ENCODE assay signal across 19 mouse cellular contexts in the genomic region with DNA sequence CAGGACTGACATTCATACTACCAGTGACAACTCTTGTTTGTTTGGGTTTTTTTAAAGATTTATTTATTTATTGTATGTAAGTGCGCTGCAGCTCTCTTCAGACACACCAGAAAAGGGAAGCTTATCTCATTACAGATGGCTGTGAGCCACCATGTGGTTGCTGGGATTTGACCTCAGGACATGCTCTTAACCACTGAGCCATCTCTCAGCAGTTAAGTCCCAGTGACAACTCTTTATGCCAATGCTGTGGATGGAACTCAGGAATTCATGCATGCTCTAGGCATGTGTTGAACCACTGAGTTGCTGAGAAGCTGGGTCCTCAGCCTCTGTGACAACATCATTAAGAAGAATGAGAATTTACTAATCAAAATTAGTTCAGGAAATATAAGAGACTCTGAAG. TPM values are rescaled to one million over a fixed set of nuclear protein-coding genes. Genes with fewer than 3 reads are reported as not detected.
DNase-seq lines count a peak whose midpoint lies in the region; ATAC-seq lines count a peak whose summit lies in the region.
"Had no signal": no experiment of that assay in that cellular context is flagged by ENCODE, and none has a peak within 500 bp of the region (broad histone marks: within the 10 kb centered on the region; RNA-seq: fewer than 3 reads in every experiment).

No protein-coding gene starts in this region.

- ATAC-seq in granulocyte monocyte progenitor cell, adult 5-6 weeks (replicated peaks; ENCODE audit: poor library complexity, severe bottlenecking): 0 out of 2 replicates have a peak, but pooled peaks have one; percentile 14
- ATAC-seq in megakaryocyte progenitor cell, adult 5-6 weeks (replicated peaks; ENCODE audit: poor library complexity): peak; percentile 64
- ATAC-seq: forebrain, embryonic 14.5 days; forebrain, embryonic 16.5 days had no signal

- intact Hi-C loops in heart, postnatal 14 days (cut with DNase I): no loop called here

- DNase-seq in 416B (ENCODE audit: low read depth): peak; percentile 39
- no peak for DNase-seq in cerebellum, postnatal 10 days
- no peak for DNase-seq in heart, postnatal 14 days
- DNase-seq: adrenal gland, adult 2 months; adrenal gland, postnatal 10 days; adrenal gland, postnatal 25 days; cerebellum, adult 11 months; cerebellum, adult 18-20 months; cerebellum, adult 8-10 months; cerebellum, adult 9-11 months; cerebellum, postnatal 25 days; embryo, embryonic 11 days had no signal

RNA-seq across cellular contexts. Expression of gene Arhgef5, which starts 12.4 kb away (rescaled TPM):
- 2.0 and 2.5 TPM in 2 replicates for total RNA-seq in granulocyte monocyte progenitor cell, adult 5-6 weeks (2014; fragmentation: Nextera tagmentation)
- total RNA-seq in granulocyte monocyte progenitor cell, adult 5-6 weeks (2017): 1.4 and 2.2 TPM in 2 replicates
- total RNA-seq in megakaryocyte progenitor cell, adult 5-6 weeks (2015): 1.4 and 1.8 TPM in 2 replicates
- total RNA-seq in megakaryocyte progenitor cell, adult 5-6 weeks (2017): 1.5 and 2.5 TPM in 2 replicates
- 10 to 100 TPM; 15.1 to 16.0 TPM for total RNA-seq in heart, postnatal 14 days (2021)
- total RNA-seq: MEL had no signal

RNA-seq across cellular contexts. Expression of gene Olfr47, which starts 21.7 kb away (rescaled TPM):
- total RNA-seq in granulocyte monocyte progenitor cell, adult 5-6 weeks (2014; fragmentation: Nextera tagmentation): not detected in 2 replicates
- not detected in 2 replicates for total RNA-seq in granulocyte monocyte progenitor cell, adult 5-6 weeks (2017)
- total RNA-seq in megakaryocyte progenitor cell, adult 5-6 weeks (2015): not detected in 2 replicates
- total RNA-seq in megakaryocyte progenitor cell, adult 5-6 weeks (2017): not detected in 2 replicates
- total RNA-seq in heart, postnatal 14 days (2021): not detected
- total RNA-seq: adrenal gland, adult 2 months; adrenal gland, postnatal 10 days; adrenal gland, postnatal 25 days; adrenal gland, postnatal 4 days; ES-E14; MEL had no signal

RNA-seq across cellular contexts. Expression of gene Olfr434, which starts 40.2 kb away (rescaled TPM):
- total RNA-seq in granulocyte monocyte progenitor cell, adult 5-6 weeks (2014; fragmentation: Nextera tagmentation): not detected in 2 replicates
- total RNA-seq in granulocyte monocyte progenitor cell, adult 5-6 weeks (2017): not detected in 2 replicates
- not detected in 2 replicates for total RNA-seq in megakaryocyte progenitor cell, adult 5-6 weeks (2015)
- not detected in 2 replicates for total RNA-seq in megakaryocyte progenitor cell, adult 5-6 weeks (2017)
- not detected for total RNA-seq in heart, postnatal 14 days (2021)
- total RNA-seq: adrenal gland, adult 2 months; adrenal gland, postnatal 10 days; adrenal gland, postnatal 25 days; adrenal gland, postnatal 4 days; ES-E14; MEL had no signal

RNA-seq across cellular contexts. Expression of gene Olfr435, which starts 56.0 kb away (rescaled TPM):
- not detected in 2 replicates for total RNA-seq in granulocyte monocyte progenitor cell, adult 5-6 weeks (2014; fragmentation: Nextera tagmentation)
- not detected in 2 replicates for total RNA-seq in granulocyte monocyte progenitor cell, adult 5-6 weeks (2017)
- not detected in 2 replicates for total RNA-seq in megakaryocyte progenitor cell, adult 5-6 weeks (2015)
- not detected in 2 replicates for total RNA-seq in megakaryocyte progenitor cell, adult 5-6 weeks (2017)
- not detected for total RNA-seq in heart, postnatal 14 days (2021)
- total RNA-seq: adrenal gland, adult 2 months; adrenal gland, postnatal 10 days; adrenal gland, postnatal 25 days; adrenal gland, postnatal 4 days; ES-E14; MEL had no signal

RNA-seq across cellular contexts. Expression of gene Nobox, which starts 56.4 kb away (rescaled TPM):
- total RNA-seq in granulocyte monocyte progenitor cell, adult 5-6 weeks (2014; fragmentation: Nextera tagmentation): not detected in 2 replicates
- not detected in 2 replicates for total RNA-seq in granulocyte monocyte progenitor cell, adult 5-6 weeks (2017)
- total RNA-seq in megakaryocyte progenitor cell, adult 5-6 weeks (2015): not detected in 2 replicates
- total RNA-seq in megakaryocyte progenitor cell, adult 5-6 weeks (2017): not detected in 2 replicates
- total RNA-seq in heart, postnatal 14 days (2021): not detected
- total RNA-seq: adrenal gland, adult 2 months; adrenal gland, postnatal 10 days; adrenal gland, postnatal 25 days; ES-E14; MEL had no signal

Comparison
In these comparisons a context has a peak if more than half of its experiments do, and no peak if none do; other contexts are left out.
1. RNA of gene Arhgef5, which starts 12.4 kb away (total RNA-seq): 15.1 to 16.0 TPM in heart, postnatal 14 days; 1.4 to 2.5 TPM in granulocyte monocyte progenitor cell, adult 5-6 weeks and 1.4 to 2.5 TPM in megakaryocyte progenitor cell, adult 5-6 weeks; every median in the first group is over 4 times any median in the second.